Mouse (Mus musculus): Measurements from ENCODE around the gene Ift122.

GRCm38 (mm10) chr6:115956418-115956921 lies 103.2 kb downstream of the Ift122 start:
- no peak for TF ChIP-seq CTCF (conservative IDR thresholded peaks at IDR 0.05; ENCODE audit: low read length)
- TF ChIP-seq POU5F1 (IDR thresholded peaks at IDR 0.05; ENCODE audit: borderline replicate concordance, low read length): no peak
